Mouse (Mus musculus) spleen, adult 2 months (tissue): ENCODE data around the gene Prpf6. TPM values are rescaled to one million over a fixed set of nuclear protein-coding genes. Genes with fewer than 3 reads are reported as not detected.
A peak's percentile ranks its signal among the peaks of the same experiment; 100 is the strongest.

ENCODE experiments used
- DNase-seq, 2 experiments: peaks; one replicate each; pipeline versions ENCODE4 v3.0.0 to v3.0.0-alpha.2; 2012 to 2021; ENCODE audit warnings: low spot score in 2 of 2, low read depth in 1 of 2
- H3K27ac ChIP-seq: fragments of 200-500 bp; 2 replicates; pipeline ENCODE4 v1.5.1; 2012; ENCODE audit warnings: low read length, inconsistent platforms; ENCODE audit not compliant: insufficient read depth
- H3K27me3 ChIP-seq: fragments of 200-500 bp; 2 replicates; pipeline ENCODE4 v1.6.1; 2012; ENCODE audit warnings: mild to moderate bottlenecking, moderate library complexity, low read length, inconsistent platforms; ENCODE audit not compliant: control insufficient read depth, insufficient read depth
- H3K36me3 ChIP-seq: fragments of 200-500 bp; 2 replicates; pipeline ENCODE4 v1.6.1; 2012; ENCODE audit warnings: mild to moderate bottlenecking, low read length, inconsistent platforms; ENCODE audit not compliant: control insufficient read depth, insufficient read depth
- H3K4me1 ChIP-seq: fragments of 200-500 bp; 2 replicates; pipeline ENCODE4 v1.6.1; 2011; ENCODE audit warnings: inconsistent platforms; ENCODE audit not compliant: control insufficient read depth, insufficient read depth, insufficient read length
- H3K4me3 ChIP-seq: fragments of 200-500 bp; 2 replicates; pipeline ENCODE4 v1.5.1; 2011; ENCODE audit warnings: mild to moderate bottlenecking, inconsistent platforms; ENCODE audit not compliant: insufficient read depth, insufficient read length; ENCODE audit errors: extremely low read depth
- CTCF ChIP-seq: fragments of 200-500 bp; IDR thresholded peaks from 2 replicates; pipeline ENCODE4 v1.5.1; 2011; ENCODE audit warnings: mild to moderate bottlenecking, inconsistent platforms; ENCODE audit not compliant: insufficient read depth, insufficient read length, insufficient replicate concordance; ENCODE audit errors: extremely low read depth
- POLR2A ChIP-seq: fragments of 200-500 bp; IDR thresholded peaks from 2 replicates; pipeline ENCODE4 v1.6.1; 2011; ENCODE audit warnings: low read depth, low read length, inconsistent platforms
- WGBS: fragments of 180-500 bp; shearing (Covaris S2); methylation state at CpG from one replicate; pipeline ENCODE4 v1.1.7; 2018; 5-methylcytosine and 5-hydroxymethylcytosine counted together
- polyA plus RNA-seq: library from polyadenylated mRNA; depleted of rRNA; stranded (reverse); fragments of >200 nt; gene quantifications from 2 replicates; pipeline ENCODE4 v1.2.3, GENCODE M21; 2012

The Prpf6 gene
- polyA plus RNA-seq, 1 experiment, result 11.6 TPM

GRCm38 (mm10) chr2:181601751-181602145 is 10.1 kb downstream of the Prpf6 start:
- no peak overlapping the region for H3K27ac ChIP-seq
- H3K4me1 ChIP-seq, result peaks cover 4% of the 10 kb centered on the region
- DNase-seq, result no peak
- peak overlapping the region; percentile 94 for H3K4me3 ChIP-seq
- no peak for TF ChIP-seq POLR2A
- no peak for TF ChIP-seq CTCF
- H3K27me3 ChIP-seq, result no peaks in the 10 kb centered on the region
- WGBS, result 31% methylated on average over 10 of the region's 10 CpGs
- H3K36me3 ChIP-seq, result no peaks in the 10 kb centered on the region

GRCm38 (mm10) chr2:181602367-181602766 is 10.7 kb downstream of the Prpf6 start:
- TF ChIP-seq CTCF (no peak), POLR2A (no peak)
- Histone ChIP-seq H3K27me3 (no peaks in the 10 kb centered on the region), H3K4me3 (no peak overlapping the region), H3K27ac (no peak overlapping the region), H3K4me1 (peaks cover 4% of the 10 kb centered on the region), H3K36me3 (no peaks in the 10 kb centered on the region)
- WGBS, result 75% methylated on average over 4 of the region's 4 CpGs
- DNase-seq, result no peak

GRCm38 (mm10) chr2:181618761-181619495 is 27.3 kb downstream of the Prpf6 start:
- Histone ChIP-seq H3K27me3 (no peaks in the 10 kb centered on the region), H3K27ac (no peak overlapping the region), H3K36me3 (peaks cover 22% of the 10 kb centered on the region), H3K4me3 (no peak overlapping the region), H3K4me1 (no peaks in the 10 kb centered on the region)
- TF ChIP-seq CTCF (no peak), POLR2A (no peak)
- DNase-seq, result no peak
- 82% methylated on average over 5 of the region's 5 CpGs for WGBS

GRCm38 (mm10) chr2:181623401-181623800 is 31.7 kb downstream of the Prpf6 start:
- DNase-seq, result no peak
- H3K4me3 ChIP-seq, result no peak overlapping the region
- no peaks in the 10 kb centered on the region for H3K4me1 ChIP-seq
- H3K36me3 ChIP-seq, result peaks cover 19% of the 10 kb centered on the region
- H3K27me3 ChIP-seq, result no peaks in the 10 kb centered on the region
- H3K27ac ChIP-seq, result no peak overlapping the region
- TF ChIP-seq CTCF (no peak), POLR2A (no peak)

GRCm38 (mm10) chr2:181628471-181628870 is 36.8 kb downstream of the Prpf6 start:
- Histone ChIP-seq H3K4me3 (no peak overlapping the region), H3K27ac (no peak overlapping the region), H3K4me1 (no peaks in the 10 kb centered on the region), H3K36me3 (peaks cover 19% of the 10 kb centered on the region), H3K27me3 (no peaks in the 10 kb centered on the region)
- TF ChIP-seq POLR2A (no peak), CTCF (no peak)
- no peak for DNase-seq

GRCm38 (mm10) chr2:181632624-181633023 is 41.0 kb downstream of the Prpf6 start:
- Histone ChIP-seq H3K4me3 (no peak overlapping the region), H3K27me3 (no peaks in the 10 kb centered on the region), H3K36me3 (peaks cover 46% of the 10 kb centered on the region), H3K27ac (no peak overlapping the region), H3K4me1 (no peaks in the 10 kb centered on the region)
- whole genome bisulfite sequencing, result 95% methylated on average over 6 of the region's 6 CpGs
- no peak for TF ChIP-seq CTCF
- TF ChIP-seq POLR2A, result no peak
- DNase-seq, result no peak

GRCm38 (mm10) chr2:181635865-181636264 is 44.2 kb downstream of the Prpf6 start:
- Histone ChIP-seq H3K27ac (no peak overlapping the region), H3K4me3 (no peak overlapping the region), H3K4me1 (no peaks in the 10 kb centered on the region), H3K27me3 (no peaks in the 10 kb centered on the region), H3K36me3 (peaks cover 53% of the 10 kb centered on the region)
- WGBS, result 92% methylated on average over 3 of the region's 3 CpGs
- TF ChIP-seq CTCF (no peak), POLR2A (no peak)
- no peak for DNase-seq
